Mouse (Mus musculus) liver, adult 2 months (tissue): Measurements from ENCODE around the gene Rnf5.

Experiments
- CTCF ChIP-seq: fragments of 200-500 bp; IDR thresholded peaks from 2 replicates; pipeline ENCODE4 v1.5.1; 2011; ENCODE audit warnings: low read depth, low read length, control low read depth
- POLR2A ChIP-seq: fragments of 200-500 bp; IDR thresholded peaks from 2 replicates; pipeline ENCODE4 v1.6.1; 2011; ENCODE audit warnings: low read length, control low read depth; ENCODE audit not compliant: insufficient read depth; ENCODE audit errors: extremely low read depth

DNA sequence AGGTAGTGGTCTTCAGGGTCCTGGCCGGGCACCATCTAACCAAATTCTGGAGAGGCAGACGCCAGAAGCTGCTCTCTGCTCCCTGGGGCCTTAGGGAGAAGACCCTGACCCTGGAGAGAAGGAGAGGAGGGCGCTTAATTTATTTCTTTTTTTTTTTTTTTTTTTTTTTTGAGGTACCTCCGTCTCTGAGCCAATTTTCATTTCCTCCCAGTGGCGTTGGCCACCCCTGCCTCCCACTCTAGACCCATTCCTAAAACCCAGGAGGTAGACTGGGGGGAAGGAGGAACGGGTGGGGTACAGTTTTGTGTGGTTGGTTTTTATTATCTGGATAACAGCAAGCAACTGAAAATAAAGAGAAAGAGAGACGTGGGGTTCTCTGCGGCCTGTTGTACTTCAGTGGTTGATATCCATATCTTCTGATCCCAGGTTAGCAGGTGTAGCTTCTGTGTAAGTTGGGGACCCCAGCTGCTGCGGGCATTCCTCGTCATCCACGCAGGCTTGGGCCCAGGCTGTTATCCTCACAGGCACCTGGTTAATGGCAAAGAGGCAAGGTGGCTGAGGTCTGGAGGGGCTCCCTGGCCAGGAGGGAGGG lies 9.7 kb upstream of the Rnf5 start:
- TF ChIP-seq CTCF, result no peak
- TF ChIP-seq POLR2A, result no peak
